Mouse (Mus musculus) mesoderm, embryonic 11.5 days (tissue): ENCODE results near the gene Gramd4.

ENCODE experiments used
- DNase-seq: peaks from one replicate; pipeline ENCODE4 v3.0.0-alpha.2; 2012; ENCODE audit warnings: low read depth, low spot score

The Gramd4 gene

DNA sequence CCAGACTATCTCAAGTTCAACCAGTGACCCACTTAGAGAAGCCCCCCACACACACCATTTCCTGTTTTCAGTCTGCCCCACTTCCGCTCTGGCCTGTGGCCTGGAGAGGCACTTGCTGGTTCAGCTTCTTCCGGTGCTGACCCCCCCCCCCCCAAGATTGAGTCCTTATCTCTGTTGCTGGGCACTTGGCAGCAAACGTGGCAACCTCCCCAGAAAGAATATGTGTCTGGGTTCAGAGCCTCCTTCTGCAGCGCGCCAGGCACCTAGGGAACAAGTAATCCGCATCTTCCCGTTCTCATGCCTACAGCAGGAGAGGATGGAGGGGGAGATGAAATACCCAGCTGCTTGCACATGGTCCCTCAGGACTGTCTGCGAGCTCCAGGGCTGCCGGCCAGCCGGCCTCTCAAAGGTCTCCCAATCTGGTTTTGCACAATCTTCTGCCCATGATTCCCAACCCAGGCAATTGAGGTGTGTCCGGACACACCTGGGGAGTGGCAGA is 124.5 kb downstream of the Gramd4 start:
- DNase-seq = no peak

DNA sequence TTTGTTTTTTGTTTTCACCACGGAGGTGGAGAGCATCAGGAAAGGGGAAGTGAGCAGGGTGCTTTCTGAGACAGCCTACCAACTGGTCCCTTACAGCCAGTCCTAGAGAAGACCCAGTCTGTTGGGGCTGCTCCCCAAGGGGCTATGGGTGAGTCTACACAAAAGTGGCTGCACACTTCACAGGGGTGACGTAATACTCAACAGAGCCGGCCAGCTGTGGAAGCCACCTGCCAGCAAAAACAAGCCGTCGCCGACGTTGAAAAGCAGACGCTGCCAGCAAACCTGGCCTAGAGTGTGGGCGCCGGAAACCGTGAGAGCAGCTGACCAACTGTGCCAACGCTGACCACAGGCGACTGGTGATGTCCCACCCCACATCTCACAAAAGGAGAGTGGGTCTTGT is 125.2 kb downstream of the Gramd4 start:
- no peak for DNase-seq

DNA sequence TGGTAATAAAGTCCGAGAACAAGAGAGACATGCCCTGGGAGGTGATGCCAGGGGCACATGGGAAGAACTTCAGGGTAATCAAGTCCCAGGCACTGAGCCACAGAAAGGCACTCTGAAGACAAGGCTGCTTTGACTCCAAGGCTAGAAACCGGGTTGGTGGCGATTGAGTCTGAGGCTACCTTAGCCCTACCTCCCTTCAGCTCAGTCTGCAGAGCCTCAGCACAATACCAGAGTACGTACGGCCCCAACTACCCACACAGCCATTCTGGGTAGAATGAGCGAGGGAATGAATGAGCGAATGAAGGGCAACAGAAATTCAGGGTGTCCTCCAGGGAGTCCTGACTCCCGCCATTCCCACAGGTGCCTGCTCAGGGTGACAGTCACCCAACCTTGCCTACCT is 126.0 kb downstream of the Gramd4 start:
- no peak for DNase-seq

GRCm38 (mm10) chr15:86184071-86184470 is 126.6 kb downstream of the Gramd4 start:
- DNase-seq = no peak

GRCm38 (mm10) chr15:86184851-86185688 is 127.6 kb downstream of the Gramd4 start:
- peak; percentile 48 for DNase-seq

- DNase-seq = peak; percentile 72
Measured at GRCm38 (mm10) chr15:86185689-86186569, 128.4 kb downstream of the Gramd4 start, which contains the start of gene Cerk. Gene Cerk (minus strand): TSS chr15:86186141.

DNA sequence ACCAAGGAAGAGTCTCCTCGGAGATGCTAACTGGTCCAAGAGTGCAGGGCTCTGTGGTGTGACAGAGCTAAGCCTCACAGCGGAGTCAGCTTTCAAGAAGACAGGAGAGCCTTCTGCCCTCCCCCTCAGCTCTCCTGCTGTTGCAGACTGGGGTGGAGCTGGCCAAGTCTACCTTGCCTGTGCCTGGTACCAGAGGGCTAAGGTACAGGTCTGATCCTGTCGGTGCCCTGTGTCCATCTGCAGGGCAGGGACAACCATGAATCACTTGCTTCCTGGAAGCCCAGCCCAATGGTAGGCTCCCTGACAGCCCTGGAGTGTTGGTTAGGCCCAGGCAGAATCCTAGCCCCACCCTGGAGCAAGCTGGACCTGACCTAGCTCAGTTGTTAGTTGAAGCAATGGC is 129.2 kb downstream of the Gramd4 start:
- no peak for DNase-seq
